Mouse (Mus musculus) CH12.LX (cell line): ENCODE results near the gene Cfap44.

Source experiments
- CTCF ChIP-seq, 2 experiments: IDR thresholded peaks in 1 of 2; conservative IDR thresholded peaks in 1 of 2; 2 replicates each; pipeline ENCODE4 v1.5.1; 2011 to 2012; ENCODE audit warnings: low read depth in 2 of 2, low read length in 2 of 2, improper control_type of control experiment in 1 of 2, inconsistent platforms in 1 of 2, mild to moderate bottlenecking in 1 of 2, moderate library complexity in 1 of 2
- JUND ChIP-seq: conservative IDR thresholded peaks from 2 replicates; pipeline ENCODE4 v1.6.1; 2011; ENCODE audit warnings: low read depth, low read length, improper control_type of control experiment
- MAFK ChIP-seq: IDR thresholded peaks from 2 replicates; pipeline ENCODE4 v1.6.1; 2011; ENCODE audit warnings: low read length, improper control_type of control experiment; ENCODE audit not compliant: insufficient replicate concordance
- MXI1 ChIP-seq: IDR thresholded peaks from 2 replicates; pipeline ENCODE4 v1.6.1; 2011; ENCODE audit warnings: mild to moderate bottlenecking, low read depth, low read length, improper control_type of control experiment
- POLR2A ChIP-seq: IDR thresholded peaks from 2 replicates; pipeline ENCODE4 v1.6.1; 2011; ENCODE audit warnings: low read depth, mild to moderate bottlenecking, improper control_type of control experiment, low read length
- SIN3A ChIP-seq: IDR thresholded peaks from 2 replicates; pipeline ENCODE4 v1.6.1; 2012; ENCODE audit warnings: low read length, improper control_type of control experiment, inconsistent platforms
- ZC3H11A ChIP-seq: IDR thresholded peaks from 2 replicates; pipeline ENCODE4 v1.6.1; 2012; ENCODE audit warnings: low read depth, mild to moderate bottlenecking, inconsistent platforms, low read length, improper control_type of control experiment

- TF ChIP-seq JUND (no peak), MAFK (no peak), POLR2A (no peak), MXI1 (no peak), SIN3A (no peak), CTCF (conservative IDR thresholded peaks at IDR 0.05 in 1 of 2, IDR thresholded peaks at IDR 0.05 in 1 of 2; ENCODE audit: low read depth in 2 of 2, low read length in 2 of 2) (no peak), ZC3H11A (no peak)
Measured at GRCm38 (mm10) chr16:44457858-44458257, 63.3 kb downstream of the Cfap44 start.
